Mouse (Mus musculus): ENCODE results near the gene Klhl5. TPM values are rescaled to one million over a fixed set of nuclear protein-coding genes. Genes with fewer than 3 reads are reported as not detected.

Gene Klhl5
- total and polyA plus RNA-seq, 2 experiments from 2014 or later, result 49.1 to 49.8 TPM

GRCm38 (mm10) chr5:65181160-65181793 lies 73.9 kb downstream of the Klhl5 start:
- ATAC-seq, result peak; percentile 58; the same call in 1 of the 2 replicates
- Histone ChIP-seq H3K27me3 (ENCODE audit: insufficient read depth, low read length) (no peaks in the 10 kb centered on the region), H3K9me3 (ENCODE audit: low read length) (no peaks in the 10 kb centered on the region), H3K4me1 (ENCODE audit: insufficient read depth, low read length) (no peaks in the 10 kb centered on the region), H3K9ac (replicated peaks; ENCODE audit: low read length) (no peak overlapping the region), H3K4me2 (ENCODE audit: low read depth, low read length) (no peak overlapping the region), H3K4me3 (ENCODE audit: low read length) (no peak overlapping the region), H3K27ac (peak overlapping the region; percentile 75), H3K36me3 (ENCODE audit: insufficient read depth, low read length) (no peaks in the 10 kb centered on the region)
- WGBS, result 48% methylated on average over 21 of the region's 21 CpGs
- TF ChIP-seq CTCF (IDR thresholded peaks at IDR 0.05; ENCODE audit: low read depth), result no peak
- peak; percentile 28 for DNase-seq (ENCODE audit: low spot score)

- Histone ChIP-seq H3K9ac (replicated peaks; ENCODE audit: low read length) (no peak overlapping the region), H3K4me3 (ENCODE audit: low read length) (no peak overlapping the region), H3K4me1 (ENCODE audit: insufficient read depth, low read length) (no peaks in the 10 kb centered on the region), H3K4me2 (ENCODE audit: low read depth, low read length) (no peak overlapping the region), H3K27ac (peak overlapping the region; percentile 75), H3K27me3 (ENCODE audit: insufficient read depth, low read length) (no peaks in the 10 kb centered on the region), H3K9me3 (ENCODE audit: low read length) (no peaks in the 10 kb centered on the region), H3K36me3 (ENCODE audit: insufficient read depth, low read length) (no peaks in the 10 kb centered on the region)
- 68% methylated on average over 4 of the region's 4 CpGs for WGBS
- ATAC-seq (peak; percentile 71), DNase-seq (ENCODE audit: low spot score) (peak; percentile 59)
- peak; percentile 44 for TF ChIP-seq CTCF (IDR thresholded peaks at IDR 0.05; ENCODE audit: low read depth)
Observed at GRCm38 (mm10) chr5:65181794-65182169, 74.4 kb downstream of the Klhl5 start.

GRCm38 (mm10) chr5:65182268-65182667 lies 74.9 kb downstream of the Klhl5 start:
- Histone ChIP-seq H3K9me3 (ENCODE audit: low read length) (no peaks in the 10 kb centered on the region), H3K36me3 (ENCODE audit: insufficient read depth, low read length) (no peaks in the 10 kb centered on the region), H3K4me2 (ENCODE audit: low read depth, low read length) (no peak overlapping the region), H3K27me3 (ENCODE audit: insufficient read depth, low read length) (no peaks in the 10 kb centered on the region), H3K9ac (replicated peaks; ENCODE audit: low read length) (no peak overlapping the region), H3K4me1 (ENCODE audit: insufficient read depth, low read length) (no peaks in the 10 kb centered on the region), H3K4me3 (ENCODE audit: low read length) (no peak overlapping the region), H3K27ac (peak overlapping the region; percentile 75; the same call in 1 of the 2 replicates)
- ATAC-seq, result peak; percentile 48; the same call in 1 of the 2 replicates
- WGBS, result 63% methylated on average over 1 of the region's 1 CpGs
- no peak for TF ChIP-seq CTCF (IDR thresholded peaks at IDR 0.05; ENCODE audit: low read depth)
- peak; percentile 51 for DNase-seq (ENCODE audit: low spot score)

- Histone ChIP-seq H3K4me1 (ENCODE audit: insufficient read depth, low read length) (no peaks in the 10 kb centered on the region), H3K4me3 (ENCODE audit: low read length) (no peak overlapping the region), H3K9me3 (ENCODE audit: low read length) (no peaks in the 10 kb centered on the region), H3K4me2 (ENCODE audit: low read depth, low read length) (no peak overlapping the region), H3K27ac (no peak overlapping the region), H3K9ac (replicated peaks; ENCODE audit: low read length) (no peak overlapping the region), H3K27me3 (ENCODE audit: insufficient read depth, low read length) (no peaks in the 10 kb centered on the region), H3K36me3 (ENCODE audit: insufficient read depth, low read length) (no peaks in the 10 kb centered on the region)
- DNase-seq (ENCODE audit: low spot score), result no peak
- TF ChIP-seq CTCF (IDR thresholded peaks at IDR 0.05; ENCODE audit: low read depth), result no peak
- WGBS, result 81% methylated on average over 5 of the region's 5 CpGs
- no peak for ATAC-seq
Observed at GRCm38 (mm10) chr5:65191601-65192000, 84.3 kb downstream of the Klhl5 start.

- Histone ChIP-seq H3K36me3 (ENCODE audit: insufficient read depth, low read length) (no peaks in the 10 kb centered on the region), H3K4me2 (ENCODE audit: low read depth, low read length) (no peak overlapping the region), H3K27me3 (ENCODE audit: insufficient read depth, low read length) (no peaks in the 10 kb centered on the region), H3K9ac (replicated peaks; ENCODE audit: low read length) (no peak overlapping the region), H3K4me3 (ENCODE audit: low read length) (no peak overlapping the region), H3K27ac (no peak overlapping the region), H3K4me1 (ENCODE audit: insufficient read depth, low read length) (no peaks in the 10 kb centered on the region), H3K9me3 (ENCODE audit: low read length) (no peaks in the 10 kb centered on the region)
- WGBS, result 90% methylated on average over 9 of the region's 9 CpGs
- TF ChIP-seq CTCF (IDR thresholded peaks at IDR 0.05; ENCODE audit: low read depth), result no peak
- ATAC-seq (no peak), DNase-seq (ENCODE audit: low spot score) (no peak)
Observed at GRCm38 (mm10) chr5:65194441-65194840, 87.1 kb downstream of the Klhl5 start.

- ATAC-seq (peak; percentile 100), DNase-seq (ENCODE audit: low spot score) (peak; percentile 99)
- H3K9me3 ChIP-seq (ENCODE audit: low read length), result no peaks in the 10 kb centered on the region
- H3K36me3 ChIP-seq (ENCODE audit: insufficient read depth, low read length), result no peaks in the 10 kb centered on the region
- no peak for TF ChIP-seq CTCF (IDR thresholded peaks at IDR 0.05; ENCODE audit: low read depth)
- H3K4me1 ChIP-seq (ENCODE audit: insufficient read depth, low read length), result no peaks in the 10 kb centered on the region
- H3K27ac ChIP-seq, result peak within 1 kb of the TSS; percentile 80
- H3K27me3 ChIP-seq (ENCODE audit: insufficient read depth, low read length), result no peaks in the 10 kb centered on the region
- peak within 1 kb of the TSS; percentile 70 for H3K4me3 ChIP-seq (ENCODE audit: low read length)
- peak within 1 kb of the TSS; percentile 66 for H3K9ac ChIP-seq (replicated peaks; ENCODE audit: low read length)
- under 1% methylated on average over 37 of the region's 37 CpGs for WGBS
- H3K4me2 ChIP-seq (ENCODE audit: low read depth, low read length), result peak within 1 kb of the TSS; percentile 76
Observed at GRCm38 (mm10) chr5:65199346-65200128, 92.2 kb downstream of the Klhl5 start, which contains the start of gene Wdr19. TSS of gene Wdr19 (plus strand) at chr5:65199696.

Measured in hindbrain, postnatal 0 days (tissue).